Mouse (Mus musculus): ENCODE results near the gene Fgf7. TPM values are rescaled to one million over a fixed set of nuclear protein-coding genes. Genes with fewer than 3 reads are reported as not detected.

Gene Fgf7
- polyA plus RNA-seq, 1 experiment, result 0.49 TPM

DNA sequence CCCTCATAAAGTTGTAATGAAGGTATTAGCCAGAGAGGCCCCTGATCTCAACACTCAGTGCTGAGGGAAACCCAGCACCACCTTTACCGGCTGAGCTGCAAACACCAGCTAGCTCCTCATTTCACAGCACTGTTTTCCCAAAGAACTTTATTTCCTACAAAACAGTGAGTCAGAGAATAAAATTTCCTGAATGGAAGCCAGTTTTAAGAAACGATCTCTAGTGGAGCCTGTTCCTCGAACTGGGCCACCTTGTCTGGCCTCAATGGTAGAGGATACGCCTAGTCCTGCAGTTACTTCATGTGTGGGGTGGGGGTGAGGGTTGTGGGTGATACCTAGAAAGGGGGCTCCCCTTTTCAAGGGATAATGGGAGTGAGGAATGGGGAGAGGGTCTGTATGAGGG, 60.2 kb downstream of the Fgf7 start:
- no peak for DNase-seq
- no peak overlapping the region for H3K27ac ChIP-seq (ENCODE audit: control insufficient read depth, insufficient read depth, low read length)
- TF ChIP-seq POLR2A (IDR thresholded peaks at IDR 0.05; ENCODE audit: control insufficient read depth, extremely low read depth, insufficient read depth, low read length, poor library complexity) (no peak), CTCF (IDR thresholded peaks at IDR 0.05; ENCODE audit: borderline replicate concordance, control insufficient read depth, extremely low read depth, insufficient read depth, low read length, poor library complexity) (no peak)
- WGBS, result 88% methylated on average over 4 of the region's 4 CpGs
- no peak overlapping the region for H3K4me3 ChIP-seq (ENCODE audit: control insufficient read depth, insufficient read depth, low read length)
- H3K4me1 ChIP-seq (replicated peaks; ENCODE audit: control insufficient read depth, insufficient read depth, low read length), result no peaks in the 10 kb centered on the region
- H3K36me3 ChIP-seq (ENCODE audit: control insufficient read depth, insufficient read depth, low read length), result no peaks in the 10 kb centered on the region
- H3K27me3 ChIP-seq (ENCODE audit: control insufficient read depth, insufficient read depth, low read length), result no peaks in the 10 kb centered on the region

Other genes with a start within 250 kb of the Fgf7 start
- 18.5 and 19.0 TPM in 2 replicates for gene Galk2, start 175.5 kb upstream of the Fgf7 start, polyA plus RNA-seq (2012; rRNA removed)
- gene Cops2, start 175.5 kb upstream of the Fgf7 start, polyA plus RNA-seq (2012; rRNA removed), result 6.4 and 7.1 TPM in 2 replicates
- not detected in 2 replicates for gene Fam227b, start 117.3 kb downstream of the Fgf7 start, polyA plus RNA-seq (2012; rRNA removed)
- 2.9 and 3.2 TPM in 2 replicates for gene Dtwd1, start 117.5 kb downstream of the Fgf7 start, polyA plus RNA-seq (2012; rRNA removed)
- not detected in 2 replicates for gene Gm17555, start 180.4 kb downstream of the Fgf7 start, polyA plus RNA-seq (2012; rRNA removed)